Mouse (Mus musculus): ENCODE measurements around the gene Szrd1.

Szrd1 gene

GRCm38 (mm10) chr4:141114521-141114981 lies 25.0 kb downstream of the Szrd1 start:
- no peak for DNase-seq (ENCODE audit: low spot score in 2 of 2)

GRCm38 (mm10) chr4:141113831-141114230 lies 25.7 kb downstream of the Szrd1 start:
- no peak for DNase-seq (ENCODE audit: low spot score in 2 of 2)

- no peak for DNase-seq (ENCODE audit: low spot score in 2 of 2)
Measured at GRCm38 (mm10) chr4:141108196-141108732, 31.3 kb downstream of the Szrd1 start.

DNA sequence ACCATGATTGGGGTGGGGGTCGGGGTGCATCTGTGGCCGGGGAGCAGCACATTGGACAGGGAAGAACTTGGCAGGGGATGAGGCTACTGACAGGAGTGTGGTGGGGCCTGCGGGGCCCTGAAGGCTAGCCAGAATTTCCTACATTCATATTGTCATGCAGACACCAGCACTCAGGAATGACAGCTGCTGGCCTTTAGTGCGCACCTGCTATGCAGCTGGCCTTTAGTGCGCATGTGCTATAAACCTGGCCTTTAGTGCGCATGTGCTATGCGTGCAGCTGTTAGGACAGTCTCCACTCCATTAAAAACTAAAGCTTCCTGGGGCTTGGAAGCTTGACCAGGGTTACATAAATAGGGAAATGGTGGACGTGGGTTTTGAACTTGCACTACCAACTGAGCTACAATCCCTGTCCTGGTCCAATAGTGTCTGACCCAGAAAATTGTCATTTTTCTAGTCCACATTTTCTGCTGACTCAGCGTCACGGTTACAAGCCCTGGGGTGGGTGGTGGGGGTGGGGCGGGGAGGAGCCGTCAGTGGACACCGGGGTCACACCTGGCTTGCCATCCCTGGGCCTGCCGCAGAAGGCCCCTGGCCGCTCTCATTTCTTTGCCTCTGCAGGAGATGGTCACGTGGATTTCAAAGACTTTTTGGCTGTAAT lies 32.9 kb downstream of the Szrd1 start:
- no peak for DNase-seq (ENCODE audit: low spot score in 2 of 2)

DNA sequence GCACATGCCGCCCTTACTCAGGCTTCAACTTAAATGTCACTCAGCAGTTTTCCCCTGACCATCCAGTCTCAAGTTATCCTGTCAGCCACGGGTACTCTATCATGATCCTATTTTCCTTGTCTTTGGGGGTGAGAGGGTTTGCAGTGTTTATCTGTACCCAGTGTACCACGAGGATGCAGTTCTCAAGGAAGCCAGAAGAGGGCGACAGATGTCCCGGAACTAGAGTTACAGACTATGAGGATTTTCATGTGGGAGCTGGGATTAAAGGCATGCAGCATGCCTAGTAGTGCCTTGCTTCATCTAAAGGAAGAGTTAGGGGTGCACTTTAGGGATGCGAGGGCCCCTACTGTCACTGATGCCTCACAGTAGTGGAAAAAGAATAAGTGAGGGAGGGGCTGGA lies 37.7 kb downstream of the Szrd1 start:
- DNase-seq (ENCODE audit: low spot score in 2 of 2) = peak in 1 of 2 experiments; percentile 32

GRCm38 (mm10) chr4:141101291-141101690 lies 38.3 kb downstream of the Szrd1 start:
- no peak for DNase-seq (ENCODE audit: low spot score in 2 of 2)

- DNase-seq (ENCODE audit: low spot score in 2 of 2) = no peak
Measured at GRCm38 (mm10) chr4:141099956-141100355, 39.6 kb downstream of the Szrd1 start.

GRCm38 (mm10) chr4:141098935-141099334 lies 40.6 kb downstream of the Szrd1 start:
- no peak for DNase-seq (ENCODE audit: low spot score in 2 of 2)

- DNase-seq (ENCODE audit: low spot score in 2 of 2) = no peak
Measured at GRCm38 (mm10) chr4:141096710-141097109, 42.9 kb downstream of the Szrd1 start.

GRCm38 (mm10) chr4:141095016-141095415 lies 44.6 kb downstream of the Szrd1 start:
- no peak for DNase-seq (ENCODE audit: low spot score in 2 of 2)

DNA sequence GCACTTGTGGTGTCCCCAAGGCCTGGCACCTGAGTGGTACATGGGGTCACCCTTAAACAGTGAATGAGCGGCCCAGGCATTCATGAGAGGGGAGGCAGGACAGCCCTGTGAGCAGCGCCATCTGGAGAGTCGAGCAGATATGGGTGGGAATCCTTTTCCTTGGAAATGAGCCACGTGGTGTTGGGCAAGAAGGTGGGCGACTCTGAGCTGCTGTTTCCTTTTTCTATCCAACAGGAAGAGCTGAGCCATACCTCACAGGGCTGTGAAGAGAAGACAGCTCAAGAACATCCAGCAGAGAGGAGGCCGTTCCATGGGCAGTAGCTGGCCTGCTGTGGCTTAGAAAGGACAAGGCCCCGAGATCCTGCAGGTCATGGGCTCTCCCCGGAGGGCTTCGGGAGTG lies 50.9 kb downstream of the Szrd1 start:
- no peak for DNase-seq (ENCODE audit: low spot score in 2 of 2)

GRCm38 (mm10) chr4:141088033-141088432 lies 51.5 kb downstream of the Szrd1 start, which contains the start of gene Spata21:
Gene Spata21, plus strand, starts transcription at chr4:141088333.
- DNase-seq (ENCODE audit: low spot score in 2 of 2) = no peak

DNA sequence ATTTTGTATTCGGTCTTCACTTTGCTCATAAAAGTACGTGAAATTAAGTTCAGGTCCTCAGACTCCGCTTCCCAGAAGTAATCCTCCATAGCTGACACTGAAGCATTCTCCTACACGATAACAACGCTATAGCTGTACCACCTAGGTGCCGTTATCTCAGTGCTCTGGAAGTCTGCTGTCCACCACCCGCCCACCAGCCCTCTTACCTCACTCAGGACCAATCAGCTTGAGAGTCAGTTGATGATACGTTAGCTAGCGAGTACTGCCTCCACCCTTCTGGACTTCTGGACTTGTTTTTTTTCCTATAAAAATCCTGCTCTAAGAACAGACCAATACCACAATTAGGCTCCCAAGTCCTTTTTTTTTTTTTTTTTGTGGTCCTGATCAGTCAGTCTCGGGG lies 52.7 kb downstream of the Szrd1 start:
- DNase-seq (ENCODE audit: low spot score in 2 of 2) = no peak

DNA sequence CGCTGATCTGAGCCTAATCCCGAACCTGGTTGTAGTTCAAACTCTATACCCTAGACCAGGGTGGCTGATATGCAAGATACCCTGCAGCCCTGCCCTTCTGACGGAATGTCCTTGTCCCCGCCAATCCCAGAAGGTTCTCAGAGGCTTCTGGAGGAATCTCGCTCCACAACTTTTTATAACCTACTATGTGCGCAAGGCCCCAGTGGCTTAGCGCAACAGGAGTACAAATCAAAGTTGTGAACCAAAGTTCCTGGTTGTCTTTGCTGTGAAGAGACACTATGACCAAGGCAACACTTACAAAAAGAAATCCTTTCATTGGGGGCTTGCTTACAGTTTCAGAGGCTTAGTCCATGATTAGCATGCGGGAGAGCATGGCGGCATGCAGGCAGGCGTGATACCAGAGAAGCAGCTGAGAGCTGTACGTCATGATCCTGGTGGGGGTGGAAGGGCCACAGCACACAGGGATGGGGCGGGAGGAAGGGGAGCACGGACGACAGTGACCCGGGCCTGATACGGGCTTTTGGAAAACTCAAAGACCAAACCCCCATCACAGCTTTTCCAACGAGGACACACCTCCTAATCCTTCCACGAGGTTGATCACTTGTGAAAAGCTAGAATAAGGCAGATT lies 61.0 kb downstream of the Szrd1 start:
- no peak for DNase-seq (ENCODE audit: low spot score in 2 of 2)

DNA sequence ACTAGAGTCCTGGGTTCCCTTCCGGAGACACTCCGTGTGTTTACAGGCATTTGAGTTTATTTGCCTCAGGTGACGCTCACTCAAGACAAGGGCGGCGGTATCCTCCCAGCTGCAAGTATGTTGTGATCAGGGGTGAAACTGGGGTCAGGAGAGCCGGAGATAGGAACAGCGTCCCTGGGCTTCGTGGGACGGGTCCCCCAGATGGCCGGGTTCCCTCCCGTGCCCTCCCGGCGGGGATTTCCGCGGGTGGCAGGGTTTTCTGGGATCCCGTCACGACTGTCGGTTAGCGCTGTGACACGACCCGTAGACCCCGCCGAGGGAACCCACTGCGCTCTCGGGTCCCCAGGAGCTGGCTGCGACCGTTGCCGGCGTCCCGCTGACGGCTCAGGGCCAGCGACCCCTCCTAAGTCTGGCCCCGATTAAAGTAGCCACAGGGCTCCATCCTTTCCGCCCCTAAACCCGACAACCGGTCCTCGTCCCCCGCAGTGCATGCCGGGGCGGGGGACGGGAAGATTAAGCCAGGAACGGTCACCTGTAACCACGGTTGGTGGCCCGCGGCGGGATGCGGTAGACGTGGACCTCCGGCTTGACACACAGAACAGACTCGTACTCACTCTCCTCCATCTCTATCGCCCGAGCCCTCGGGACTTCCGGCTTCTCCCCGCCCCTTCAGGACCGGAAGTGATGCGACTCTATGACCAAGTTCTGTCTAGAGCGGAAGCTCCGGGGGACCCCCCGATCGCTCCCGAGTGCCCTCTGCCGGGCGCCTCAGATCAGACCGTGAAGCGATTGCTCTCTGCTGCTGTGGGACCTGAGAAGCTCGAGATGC lies 61.7 kb downstream of the Szrd1 start, which contains the start of gene Necap2:
Gene Necap2, minus strand, starts transcription at position 677 of the 829 bp plus-strand sequence.
- DNase-seq (ENCODE audit: low spot score in 2 of 2) = peak; percentile 88 to 95

DNA sequence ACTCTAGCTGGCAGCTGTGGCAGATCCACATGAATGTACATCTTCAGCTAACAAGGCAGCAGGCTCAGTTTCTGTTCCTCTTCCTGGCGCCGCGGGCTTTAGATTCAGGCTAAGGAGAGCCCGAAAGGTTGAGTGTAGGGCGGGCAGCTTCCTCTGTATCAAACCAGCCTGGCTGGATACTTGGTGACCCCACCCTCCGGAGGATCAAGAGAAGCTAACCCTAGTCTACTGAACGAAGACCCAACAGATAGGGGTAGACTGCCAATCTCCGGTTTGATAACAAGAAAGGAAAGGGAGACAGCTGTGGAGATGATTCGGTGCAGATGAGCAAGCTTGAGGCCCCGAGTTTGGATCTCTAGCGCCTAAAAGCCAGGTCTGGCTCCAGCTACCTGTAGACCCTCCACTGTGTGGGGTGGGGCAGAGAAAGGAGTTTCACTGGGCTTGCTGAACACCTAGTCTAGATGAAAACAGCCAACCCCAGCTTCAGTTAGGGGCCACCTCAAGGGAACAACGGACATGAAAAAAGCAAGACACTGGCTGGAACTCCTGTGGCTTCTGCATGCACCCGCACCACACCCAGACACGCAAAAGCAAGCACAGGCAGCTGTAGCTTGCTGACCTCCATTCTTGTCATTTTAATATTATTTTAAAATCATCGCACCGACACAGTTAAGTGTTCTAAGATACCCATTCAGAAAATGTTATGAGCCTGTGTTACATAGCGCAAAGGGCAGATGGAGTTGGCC lies 62.6 kb downstream of the Szrd1 start:
- DNase-seq (ENCODE audit: low spot score in 2 of 2) = peak; percentile 51 to 64

GRCm38 (mm10) chr4:141074109-141074508 lies 65.5 kb downstream of the Szrd1 start:
- DNase-seq (ENCODE audit: low spot score in 2 of 2) = no peak

DNA sequence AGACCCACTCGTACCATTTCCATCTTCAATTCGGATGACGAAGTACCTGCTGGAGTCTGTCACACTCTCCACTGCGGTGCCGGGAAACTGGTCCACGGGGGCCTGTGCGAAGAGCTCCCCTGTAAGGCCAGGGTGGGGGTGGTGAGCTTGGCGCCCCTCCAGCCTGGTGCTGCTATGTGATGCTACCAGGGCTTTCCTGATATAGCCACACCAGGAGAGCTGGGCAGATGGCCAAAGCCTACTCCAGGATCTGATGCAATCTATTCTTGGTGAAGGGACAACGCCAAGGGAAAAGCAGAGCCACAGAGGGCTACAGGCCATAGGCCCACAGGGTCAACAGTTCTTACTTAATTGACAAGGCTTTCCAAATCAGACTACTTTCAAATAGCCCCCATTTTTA lies 65.9 kb downstream of the Szrd1 start:
- DNase-seq (ENCODE audit: low spot score in 2 of 2) = no peak

DNA sequence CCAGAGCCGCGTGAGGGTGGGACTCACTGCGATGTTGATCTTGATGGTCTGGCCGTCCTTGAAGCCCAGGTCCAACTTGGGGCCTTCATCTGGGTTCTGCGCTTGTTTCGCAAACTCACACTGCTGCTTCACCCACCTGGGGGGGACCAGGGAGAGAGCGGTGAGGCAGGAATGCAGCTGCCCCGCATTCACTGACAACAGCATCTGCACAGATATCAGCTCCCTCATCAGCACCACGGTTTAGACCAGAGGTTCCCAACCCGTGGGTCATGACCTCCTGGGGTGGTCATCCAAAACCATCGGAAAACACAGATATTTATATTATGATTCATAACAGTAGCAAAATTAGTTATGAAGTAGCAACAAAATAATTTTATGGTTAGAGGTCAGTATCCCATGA lies 67.1 kb downstream of the Szrd1 start:
- no peak for DNase-seq (ENCODE audit: low spot score in 2 of 2)

GRCm38 (mm10) chr4:141069731-141070130 lies 69.8 kb downstream of the Szrd1 start:
- peak in 1 of 2 experiments; percentile 49 for DNase-seq (ENCODE audit: low spot score in 2 of 2)

GRCm38 (mm10) chr4:141068655-141069054 lies 70.9 kb downstream of the Szrd1 start:
- no peak for DNase-seq (ENCODE audit: low spot score in 2 of 2)

All from spleen, postnatal 14 days (tissue).